Mouse (Mus musculus) lung, embryonic 15.5 days (tissue): Measurements from ENCODE around the gene Clip3. TPM values are rescaled to one million over a fixed set of nuclear protein-coding genes. Genes with fewer than 3 reads are reported as not detected.

Source experiments
- ATAC-seq: fragments of 200-750 bp; cut with Nextera tagmentation; 2 replicates; pipeline ENCODE4 v1.8.0; 2017; ENCODE audit warnings: moderate number of reproducible peaks, borderline replicate concordance; ENCODE audit not compliant: low FRiP score, low TSS enrichment; ENCODE audit errors: extremely low read depth
- H3K27ac ChIP-seq: fragments of 300-500 bp; sonication (generic); 2 replicates; pipeline ENCODE4 v1.5.1; 2015; ENCODE audit warnings: moderate library complexity, mild to moderate bottlenecking, inconsistent platforms
- H3K27me3 ChIP-seq: fragments of 300-500 bp; sonication (generic); 2 replicates; pipeline ENCODE4 v1.6.1; 2015; ENCODE audit warnings: inconsistent platforms
- H3K36me3 ChIP-seq: fragments of 300-500 bp; sonication (generic); 2 replicates; pipeline ENCODE4 v1.6.1; 2015; ENCODE audit warnings: inconsistent platforms
- H3K4me1 ChIP-seq: fragments of 300-500 bp; sonication (generic); 2 replicates; pipeline ENCODE4 v1.6.1; 2015; ENCODE audit warnings: inconsistent platforms
- H3K4me2 ChIP-seq: fragments of 300-500 bp; sonication (generic); 2 replicates; pipeline ENCODE4 v1.6.1; 2015; ENCODE audit warnings: inconsistent platforms, mild to moderate bottlenecking, moderate library complexity
- H3K4me3 ChIP-seq: fragments of 300-500 bp; sonication (generic); 2 replicates; pipeline ENCODE4 v1.5.1; 2015; ENCODE audit warnings: mild to moderate bottlenecking, inconsistent platforms
- H3K9ac ChIP-seq: fragments of 300-500 bp; sonication (generic); 2 replicates; pipeline ENCODE4 v1.6.1; 2015; ENCODE audit warnings: inconsistent platforms
- H3K9me3 ChIP-seq: fragments of 300-500 bp; sonication (generic); 2 replicates; pipeline ENCODE4 v1.6.1; 2016; ENCODE audit warnings: inconsistent platforms
- WGBS: fragments of 180-500 bp; shearing (Covaris S2); methylation state at CpG from one replicate; pipeline ENCODE4 v1.1.7; 2015; 5-methylcytosine and 5-hydroxymethylcytosine counted together
- polyA plus RNA-seq: library from polyadenylated mRNA; unstranded; fragments of >200 nt; fragmentation: Nextera tagmentation; extraction: Ambion mirVana; gene quantifications from 2 replicates; pipeline ENCODE4 v1.2.1, GENCODE M21; 2015

Clip3 gene
- polyA plus RNA-seq, 1 experiment from 2014 or later, result 18.6 TPM

DNA sequence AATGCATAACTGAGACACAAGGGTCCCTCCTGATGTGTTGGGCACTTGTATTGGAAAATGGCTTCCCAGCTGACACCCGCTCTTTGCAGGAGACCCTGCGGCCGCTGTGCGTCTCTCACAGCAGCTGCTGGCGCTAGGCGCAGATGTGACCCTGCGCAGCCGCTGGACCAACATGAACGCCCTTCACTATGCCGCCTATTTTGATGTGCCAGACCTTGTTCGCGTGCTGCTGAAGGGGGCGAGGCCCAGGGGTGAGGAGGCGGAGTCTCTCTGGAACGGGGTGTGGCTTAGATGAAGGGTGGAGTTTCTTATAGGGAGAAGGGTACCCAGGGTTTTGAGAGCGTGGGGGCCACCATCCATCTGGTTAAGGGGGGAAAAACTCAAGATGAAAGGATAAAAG is 5.7 kb downstream of the Clip3 start:
- no peaks in the 10 kb centered on the region for H3K27me3 ChIP-seq
- H3K4me1 ChIP-seq, result no peaks in the 10 kb centered on the region; the same call in none of the 2 replicates
- H3K9me3 ChIP-seq, result no peaks in the 10 kb centered on the region
- peaks cover 12% of the 10 kb centered on the region; the same call in 1 of the 2 replicates for H3K36me3 ChIP-seq
- H3K9ac ChIP-seq, result no peak overlapping the region
- H3K4me3 ChIP-seq, result no peak overlapping the region
- 69% methylated on average over 16 of the region's 16 CpGs for WGBS
- H3K4me2 ChIP-seq, result no peak overlapping the region
- ATAC-seq, result no peak
- no peak overlapping the region for H3K27ac ChIP-seq

- Histone ChIP-seq H3K9ac (no peak overlapping the region), H3K27me3 (no peaks in the 10 kb centered on the region), H3K4me3 (no peak overlapping the region), H3K4me2 (no peak overlapping the region), H3K4me1 (no peaks in the 10 kb centered on the region), H3K27ac (no peak overlapping the region), H3K36me3 (peaks cover 22% of the 10 kb centered on the region), H3K9me3 (no peaks in the 10 kb centered on the region)
- WGBS, result 46% methylated on average over 3 of the region's 3 CpGs
- no peak for ATAC-seq
These were observed 9.4 kb downstream of the Clip3 start for GRCm38 (mm10) chr7:30300914-30301313.

DNA sequence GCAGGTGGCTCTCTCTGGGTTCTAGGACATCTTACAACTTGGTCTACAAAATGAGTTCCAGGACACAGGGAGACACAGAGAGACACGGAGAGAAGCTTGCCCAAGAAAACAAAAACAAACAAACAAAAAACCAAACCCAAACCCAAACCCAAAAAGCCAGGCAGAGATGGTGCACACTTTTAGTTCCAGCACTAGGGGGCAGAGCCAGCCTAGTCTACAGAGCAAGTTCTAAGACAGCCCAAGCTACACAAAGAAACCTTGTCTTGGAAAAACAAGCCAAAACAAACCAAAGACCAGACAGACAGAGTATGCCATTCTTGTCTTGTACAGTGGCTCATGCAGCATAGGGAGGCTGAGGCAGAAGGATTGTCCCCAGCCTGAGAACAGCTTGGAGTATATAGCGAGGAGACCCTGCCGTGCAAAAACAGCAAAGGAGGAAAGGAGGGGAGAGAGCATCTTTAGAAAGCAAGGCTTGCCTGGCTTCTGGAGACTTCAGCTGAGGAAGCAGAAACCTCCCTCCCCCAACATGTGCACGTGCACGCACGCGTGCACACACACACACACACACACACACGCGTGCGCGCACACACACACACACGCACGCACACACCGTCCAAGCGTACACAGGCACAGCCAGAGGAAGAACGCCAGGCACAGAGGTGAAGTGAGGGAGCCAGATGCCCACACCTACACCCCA is 14.7 kb downstream of the Clip3 start:
- Histone ChIP-seq H3K9ac (no peak overlapping the region), H3K4me3 (no peak overlapping the region), H3K27ac (no peak overlapping the region), H3K27me3 (no peaks in the 10 kb centered on the region), H3K4me1 (peaks cover 13% of the 10 kb centered on the region), H3K36me3 (peaks cover 19% of the 10 kb centered on the region; the same call in 1 of the 2 replicates), H3K4me2 (no peak overlapping the region), H3K9me3 (no peaks in the 10 kb centered on the region)
- 90% methylated on average over 16 of the region's 16 CpGs for WGBS
- no peak for ATAC-seq

DNA sequence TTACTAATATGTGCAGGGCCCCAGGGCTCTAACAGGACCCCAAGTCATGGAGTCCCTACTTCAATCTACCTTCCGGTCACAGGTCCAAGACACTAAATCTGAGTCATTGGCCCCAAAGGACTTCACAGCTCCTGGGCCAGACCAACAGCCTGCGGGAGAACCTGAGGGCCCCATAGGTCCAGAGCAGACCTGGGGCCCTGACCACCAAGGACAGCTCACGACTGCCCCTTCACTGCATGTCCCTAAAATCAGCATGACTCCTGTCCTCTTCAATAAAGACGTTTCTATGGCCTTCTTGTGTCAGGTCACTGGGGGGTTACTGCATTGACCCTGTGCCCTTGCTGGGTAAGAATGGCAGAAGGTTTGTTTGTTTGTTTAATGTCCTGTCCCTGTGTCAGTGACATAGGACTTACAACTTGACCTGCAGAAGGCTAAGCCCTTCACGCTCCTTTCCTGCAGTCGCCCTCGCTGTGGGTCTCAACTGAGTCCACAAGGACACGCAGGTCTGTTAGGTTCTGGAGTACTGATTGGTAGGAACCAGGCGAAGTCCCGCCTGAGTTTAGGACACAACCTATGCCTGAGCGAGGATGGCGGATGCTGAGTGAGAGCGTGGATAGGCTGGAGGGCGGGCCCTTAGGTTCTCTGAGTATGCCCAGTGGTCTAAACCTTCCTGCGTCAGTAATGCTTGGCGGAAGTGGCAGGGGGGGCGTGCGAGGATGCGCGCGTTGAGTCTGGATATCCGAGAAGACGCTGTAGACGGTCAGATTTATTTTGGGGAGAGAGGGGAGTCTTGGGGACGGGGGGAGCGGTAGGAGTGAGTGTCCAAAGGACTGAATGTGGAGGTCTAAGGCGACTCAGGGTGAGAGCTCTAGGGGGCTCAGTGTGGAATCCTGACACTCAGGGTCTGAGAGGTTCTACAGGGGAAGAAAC is 16.8 kb downstream of the Clip3 start, which contains the start of gene Alkbh6:
Gene Alkbh6, plus strand, starts transcription at position 642 of the 930 bp plus-strand sequence.
- Histone ChIP-seq H3K27ac (peak within 1 kb of the TSS; percentile 41; the same call in 1 of the 2 replicates), H3K4me1 (peaks cover 13% of the 10 kb centered on the region), H3K9me3 (no peaks in the 10 kb centered on the region), H3K9ac (peak within 1 kb of the TSS; percentile 48), H3K4me3 (peak within 1 kb of the TSS; percentile 59), H3K36me3 (peaks cover 5% of the 10 kb centered on the region; the same call in 1 of the 2 replicates), H3K27me3 (no peaks in the 10 kb centered on the region), H3K4me2 (peak within 1 kb of the TSS; percentile 83)
- ATAC-seq, result peak; percentile 99
- 3% methylated on average over 27 of the region's 27 CpGs for WGBS

- Histone ChIP-seq H3K4me3 (peak overlapping the region; percentile 59), H3K9me3 (no peaks in the 10 kb centered on the region), H3K9ac (peak overlapping the region; percentile 48), H3K27me3 (no peaks in the 10 kb centered on the region), H3K36me3 (no peaks in the 10 kb centered on the region), H3K4me2 (peak overlapping the region; percentile 83), H3K4me1 (peaks cover 17% of the 10 kb centered on the region), H3K27ac (no peak overlapping the region)
- WGBS, result 52% methylated on average over 15 of the region's 15 CpGs
- ATAC-seq, result no peak
These were observed 18.0 kb downstream of the Clip3 start for GRCm38 (mm10) chr7:30309395-30310129.

DNA sequence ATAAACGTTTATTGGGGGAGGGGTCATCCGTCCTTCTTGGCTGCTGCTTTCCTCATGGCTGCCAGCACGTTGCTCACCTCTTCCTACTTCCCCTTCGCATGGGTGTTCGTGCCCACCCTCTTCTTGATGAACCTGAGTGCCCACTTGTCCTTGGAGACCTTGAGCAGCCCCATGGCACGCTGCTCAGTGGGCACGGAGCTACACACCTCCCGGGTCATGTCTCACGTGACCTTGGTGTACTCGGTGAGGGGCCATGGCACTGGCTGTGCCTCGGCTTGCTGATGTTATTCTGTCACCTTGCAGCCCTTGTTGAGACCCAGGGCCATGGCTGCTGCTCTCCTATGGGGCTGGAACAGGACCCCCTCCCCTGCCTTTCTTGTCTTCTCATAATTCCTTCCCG is 18.6 kb downstream of the Clip3 start:
- 82% methylated on average over 12 of the region's 12 CpGs for WGBS
- Histone ChIP-seq H3K4me1 (peaks cover 18% of the 10 kb centered on the region), H3K4me2 (peak overlapping the region; percentile 83; the same call in 1 of the 2 replicates), H3K9ac (no peak overlapping the region), H3K27ac (no peak overlapping the region), H3K27me3 (no peaks in the 10 kb centered on the region), H3K4me3 (no peak overlapping the region), H3K36me3 (no peaks in the 10 kb centered on the region), H3K9me3 (no peaks in the 10 kb centered on the region)
- ATAC-seq, result no peak

- H3K9me3 ChIP-seq, result no peaks in the 10 kb centered on the region
- H3K36me3 ChIP-seq, result no peaks in the 10 kb centered on the region
- WGBS, result 38% methylated on average over 27 of the region's 27 CpGs
- H3K4me1 ChIP-seq, result peaks cover 13% of the 10 kb centered on the region
- H3K9ac ChIP-seq, result no peak overlapping the region
- no peak overlapping the region for H3K27ac ChIP-seq
- no peak overlapping the region for H3K4me3 ChIP-seq
- no peak for ATAC-seq
- no peak overlapping the region for H3K4me2 ChIP-seq
- H3K27me3 ChIP-seq, result no peaks in the 10 kb centered on the region
These were observed 22.3 kb downstream of the Clip3 start for GRCm38 (mm10) chr7:30313666-30314320.

- no peaks in the 10 kb centered on the region for H3K9me3 ChIP-seq
- peak; percentile 44; the same call in 1 of the 2 replicates for ATAC-seq
- peak within 1 kb of the TSS; percentile 38 for H3K4me3 ChIP-seq
- H3K4me2 ChIP-seq, result peak within 1 kb of the TSS; percentile 54
- peak within 1 kb of the TSS; percentile 33 for H3K9ac ChIP-seq
- WGBS, result 0% methylated on average over 9 of the region's 9 CpGs
- peaks cover 6% of the 10 kb centered on the region; the same call in 1 of the 2 replicates for H3K4me1 ChIP-seq
- no peaks in the 10 kb centered on the region for H3K27me3 ChIP-seq
- no peaks in the 10 kb centered on the region for H3K36me3 ChIP-seq
- H3K27ac ChIP-seq, result peak within 1 kb of the TSS; percentile 21; the same call in 1 of the 2 replicates
These were observed 23.2 kb downstream of the Clip3 start, which contains the start of gene Syne4 for GRCm38 (mm10) chr7:30314721-30315155. TSS of gene Syne4 (plus strand) at chr7:30314807.

GRCm38 (mm10) chr7:30315559-30316529 is 24.3 kb downstream of the Clip3 start:
- 57% methylated on average over 13 of the region's 13 CpGs for WGBS
- no peak for ATAC-seq

GRCm38 (mm10) chr7:30318142-30318541 is 26.6 kb downstream of the Clip3 start:
- Histone ChIP-seq H3K4me2 (no peak overlapping the region), H3K4me1 (peaks cover 18% of the 10 kb centered on the region), H3K27me3 (no peaks in the 10 kb centered on the region), H3K36me3 (no peaks in the 10 kb centered on the region), H3K4me3 (no peak overlapping the region), H3K9me3 (no peaks in the 10 kb centered on the region), H3K9ac (no peak overlapping the region), H3K27ac (no peak overlapping the region)
- WGBS, result 92% methylated on average over 3 of the region's 3 CpGs
- no peak for ATAC-seq

More at GRCm38 (mm10) chr7:30315559-30316529, 24.3 kb downstream of the Clip3 start:
- Histone ChIP-seq H3K9me3 (no peaks in the 10 kb centered on the region), H3K36me3 (no peaks in the 10 kb centered on the region), H3K4me3 (peak overlapping the region; percentile 38), H3K27me3 (no peaks in the 10 kb centered on the region), H3K27ac (no peak overlapping the region), H3K4me1 (peaks cover 5% of the 10 kb centered on the region; the same call in 1 of the 2 replicates), H3K9ac (peak overlapping the region; percentile 33), H3K4me2 (peak overlapping the region; percentile 54)
